Mouse (Mus musculus) ES-Bruce4 (cell line): ENCODE measurements around the gene Stn1. TPM values are rescaled to one million over a fixed set of nuclear protein-coding genes. Genes with fewer than 3 reads are reported as not detected.

Experiments
- H3K27ac ChIP-seq: 2 replicates; pipeline ENCODE4 v1.5.1; 2012; ENCODE audit warnings: low read length, inconsistent platforms; ENCODE audit not compliant: insufficient read depth
- H3K27me3 ChIP-seq: 2 replicates; pipeline ENCODE4 v1.6.1; 2012; ENCODE audit warnings: mild to moderate bottlenecking, low read length, inconsistent platforms; ENCODE audit not compliant: control insufficient read depth, poor library complexity, insufficient read depth, severe bottlenecking
- H3K36me3 ChIP-seq: 2 replicates; pipeline ENCODE4 v1.6.1; 2012; ENCODE audit warnings: inconsistent platforms, mild to moderate bottlenecking, low read length, moderate library complexity; ENCODE audit not compliant: control insufficient read depth, poor library complexity, insufficient read depth, severe bottlenecking
- H3K4me1 ChIP-seq: one replicate; pipeline ENCODE4 v1.8.1; 2011; ENCODE audit warnings: low read length; ENCODE audit not compliant: control insufficient read depth, insufficient read depth
- H3K4me3 ChIP-seq: 2 replicates; pipeline ENCODE4 v1.5.1; 2011; ENCODE audit warnings: low read depth, mild to moderate bottlenecking, low read length
- H3K9ac ChIP-seq: 2 replicates; pipeline ENCODE4 v1.6.1; 2012; ENCODE audit warnings: low read depth, mild to moderate bottlenecking, inconsistent platforms; ENCODE audit not compliant: poor library complexity, severe bottlenecking
- H3K9me3 ChIP-seq: replicated peaks from 2 replicates; pipeline ENCODE4 v1.6.1; 2012; ENCODE audit warnings: mild to moderate bottlenecking, low read length, inconsistent platforms; ENCODE audit not compliant: control insufficient read depth, poor library complexity, insufficient read depth, severe bottlenecking
- CTCF ChIP-seq: IDR thresholded peaks from one replicate; pipeline ENCODE4 v1.8.1; 2011; ENCODE audit warnings: low read depth, low read length
- EP300 ChIP-seq: IDR thresholded peaks from 2 replicates; pipeline ENCODE4 v1.6.1; 2011; ENCODE audit warnings: low read depth, low read length; ENCODE audit not compliant: insufficient read depth
- POLR2A ChIP-seq: IDR thresholded peaks from one replicate; pipeline ENCODE4 v1.8.1; 2011; ENCODE audit warnings: low read length; ENCODE audit not compliant: insufficient read depth
- polyA plus RNA-seq: library from polyadenylated mRNA; stranded (reverse); fragments of >200 nt; gene quantifications from 2 replicates; pipeline ENCODE4 v1.2.4, GENCODE M21; 2011; ENCODE audit warnings: low read depth; ENCODE audit not compliant: missing spikeins, insufficient read depth, insufficient read length

Stn1 gene
- polyA plus RNA-seq, 1 experiment: 41.4 TPM

DNA sequence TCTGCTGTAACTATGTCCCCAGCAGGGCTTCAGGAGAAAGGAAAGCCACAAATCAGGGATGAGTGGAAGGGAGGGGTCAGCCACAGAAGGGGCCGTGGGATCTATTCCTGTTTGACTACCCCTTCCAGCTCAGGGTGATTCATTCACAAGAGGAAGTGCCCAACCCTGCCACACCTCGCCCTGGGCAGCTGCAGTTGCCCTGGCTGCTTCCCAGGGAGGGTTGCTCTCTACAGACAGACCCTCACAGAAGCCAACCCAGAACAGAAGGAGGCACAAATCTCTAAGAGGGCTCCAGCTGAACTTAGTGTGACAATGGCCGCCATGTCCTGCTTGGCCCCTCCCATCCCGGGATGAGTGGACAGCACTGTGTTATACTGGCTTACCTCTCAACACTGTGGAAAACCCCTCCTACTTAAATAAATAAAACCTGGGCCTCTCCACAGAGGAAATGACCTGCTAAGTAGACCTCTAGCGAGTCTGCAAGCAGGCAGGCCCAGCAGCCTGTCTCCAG lies 28.5 kb downstream of the Stn1 start:
- Histone ChIP-seq H3K27me3 (no peaks in the 10 kb centered on the region), H3K27ac (no peak overlapping the region), H3K36me3 (no peaks in the 10 kb centered on the region), H3K9ac (no peak overlapping the region), H3K9me3 (no peaks in the 10 kb centered on the region), H3K4me1 (no peaks in the 10 kb centered on the region), H3K4me3 (no peak overlapping the region)
- TF ChIP-seq POLR2A (no peak), CTCF (no peak), EP300 (no peak)

DNA sequence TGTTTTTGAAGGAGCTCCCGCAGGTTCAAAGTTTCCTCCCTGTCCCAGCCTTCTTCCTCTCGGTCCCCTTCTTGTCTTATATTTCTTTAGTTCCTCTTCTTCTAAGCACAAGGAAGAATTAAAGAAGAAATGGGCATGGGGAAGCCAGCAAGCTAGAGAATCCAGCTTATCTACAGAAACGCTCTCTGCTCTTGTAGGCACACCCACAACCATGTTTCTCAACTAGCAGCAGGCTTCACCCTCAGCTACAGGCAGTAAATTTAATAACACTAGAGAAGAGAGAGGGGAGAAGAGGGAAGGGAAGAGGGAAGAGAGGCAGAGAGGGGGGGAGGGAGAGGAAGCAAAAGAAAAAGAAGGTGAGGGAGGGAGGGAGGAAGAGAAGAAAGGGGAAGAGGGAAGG lies 29.1 kb downstream of the Stn1 start:
- TF ChIP-seq CTCF (no peak), POLR2A (no peak), EP300 (no peak)
- H3K27me3 ChIP-seq: no peaks in the 10 kb centered on the region
- no peaks in the 10 kb centered on the region for H3K9me3 ChIP-seq
- no peaks in the 10 kb centered on the region for H3K36me3 ChIP-seq
- no peak overlapping the region for H3K9ac ChIP-seq
- H3K4me3 ChIP-seq: no peak overlapping the region
- H3K4me1 ChIP-seq: no peaks in the 10 kb centered on the region
- H3K27ac ChIP-seq: no peak overlapping the region

DNA sequence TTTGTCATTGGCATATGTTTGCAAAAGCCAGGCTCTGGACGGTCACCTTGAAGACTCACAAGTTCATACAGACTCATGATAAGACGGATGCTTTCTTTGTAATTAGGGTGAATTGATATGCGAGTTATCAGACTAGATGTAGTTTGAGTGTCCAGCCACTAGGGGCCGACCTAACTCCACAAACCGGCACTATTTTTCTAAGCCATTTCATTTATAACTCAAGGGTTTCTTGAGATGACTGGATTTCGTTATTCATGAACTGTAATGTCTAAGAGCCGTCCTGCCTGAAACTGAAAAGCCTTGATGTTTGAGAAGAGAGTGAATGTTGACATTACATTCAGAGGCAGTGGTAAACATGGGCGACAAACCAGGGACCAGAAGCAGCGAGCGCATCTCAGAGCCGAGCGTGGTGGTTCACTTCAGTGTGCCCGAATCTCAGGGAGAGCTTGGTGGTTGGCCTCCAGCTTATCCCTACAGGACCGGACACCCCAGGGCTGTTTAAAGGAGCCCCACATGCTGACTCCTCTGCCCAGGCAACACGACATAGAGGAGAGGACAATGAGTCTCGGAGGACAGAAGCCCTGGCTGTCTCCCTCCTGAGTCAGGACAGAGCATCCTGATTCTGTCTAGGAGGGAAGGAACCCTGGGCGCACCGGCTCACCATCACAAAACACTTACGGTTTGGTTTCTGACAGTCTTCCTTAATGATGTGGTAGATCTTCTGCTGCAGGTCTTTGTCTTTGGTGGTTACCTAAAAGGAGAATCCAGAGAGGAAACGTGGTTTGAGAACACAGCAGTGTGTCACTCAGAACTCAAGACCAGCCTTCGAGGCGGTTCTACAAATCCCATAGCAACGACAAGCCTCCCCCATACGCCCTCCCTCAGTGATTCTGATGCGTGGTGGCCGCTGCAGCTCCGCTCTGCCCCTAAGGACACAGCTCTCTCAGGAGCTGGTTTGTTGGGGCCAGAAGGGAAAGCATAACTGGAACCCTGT lies 29.9 kb downstream of the Stn1 start:
- Histone ChIP-seq H3K4me1 (no peaks in the 10 kb centered on the region), H3K27ac (no peak overlapping the region), H3K9ac (no peak overlapping the region), H3K9me3 (no peaks in the 10 kb centered on the region), H3K27me3 (no peaks in the 10 kb centered on the region), H3K36me3 (no peaks in the 10 kb centered on the region), H3K4me3 (no peak overlapping the region)
- TF ChIP-seq CTCF: peak; percentile 10
- TF ChIP-seq EP300: no peak

DNA sequence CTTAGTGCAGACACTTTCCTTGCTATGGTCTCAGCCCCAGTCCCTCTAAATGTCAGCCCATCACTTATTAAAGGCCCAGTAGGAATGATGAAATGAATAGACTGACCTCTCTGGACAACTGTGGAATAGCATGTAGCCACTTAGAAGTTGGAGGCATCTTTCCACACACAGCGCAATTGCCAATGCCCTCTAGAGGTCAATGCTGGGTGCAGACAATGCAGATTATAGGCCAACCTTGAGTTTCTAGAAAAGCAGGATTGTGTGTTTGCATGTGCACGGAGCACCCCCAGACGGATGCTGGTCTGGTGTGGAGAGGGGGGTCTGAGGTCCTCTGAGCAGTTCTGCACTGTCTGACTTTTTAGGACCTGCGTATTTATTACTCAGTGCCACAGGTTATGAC lies 33.7 kb downstream of the Stn1 start:
- H3K9ac ChIP-seq: no peak overlapping the region
- no peaks in the 10 kb centered on the region for H3K27me3 ChIP-seq
- TF ChIP-seq POLR2A: no peak
- TF ChIP-seq CTCF: peak; percentile 34
- no peaks in the 10 kb centered on the region for H3K9me3 ChIP-seq
- H3K27ac ChIP-seq: no peak overlapping the region
- H3K4me3 ChIP-seq: no peak overlapping the region
- H3K36me3 ChIP-seq: no peaks in the 10 kb centered on the region
- no peaks in the 10 kb centered on the region for H3K4me1 ChIP-seq

DNA sequence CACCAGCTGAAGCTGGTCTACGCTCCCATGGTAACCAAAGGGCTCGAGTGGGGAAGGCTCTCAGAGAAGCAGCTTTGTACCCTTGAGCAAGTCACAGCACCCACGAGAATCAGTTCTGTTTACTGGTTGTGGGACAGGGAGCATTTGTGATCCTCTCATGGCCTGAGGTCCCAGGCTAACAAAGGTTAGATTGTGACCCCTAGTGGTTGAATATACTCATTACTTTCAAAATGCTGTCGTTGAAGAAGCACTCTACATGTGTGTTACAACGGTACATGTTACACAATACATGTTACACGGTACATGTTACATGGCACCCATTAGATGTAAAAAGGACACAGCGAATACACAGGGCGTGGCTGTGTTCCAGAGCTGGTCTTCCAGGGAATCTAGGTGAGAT lies 34.7 kb downstream of the Stn1 start:
- Histone ChIP-seq H3K9me3 (no peaks in the 10 kb centered on the region), H3K27me3 (no peaks in the 10 kb centered on the region), H3K36me3 (no peaks in the 10 kb centered on the region), H3K4me1 (no peaks in the 10 kb centered on the region), H3K27ac (no peak overlapping the region), H3K9ac (no peak overlapping the region), H3K4me3 (no peak overlapping the region)
- TF ChIP-seq CTCF (peak; percentile 26), POLR2A (no peak)

DNA sequence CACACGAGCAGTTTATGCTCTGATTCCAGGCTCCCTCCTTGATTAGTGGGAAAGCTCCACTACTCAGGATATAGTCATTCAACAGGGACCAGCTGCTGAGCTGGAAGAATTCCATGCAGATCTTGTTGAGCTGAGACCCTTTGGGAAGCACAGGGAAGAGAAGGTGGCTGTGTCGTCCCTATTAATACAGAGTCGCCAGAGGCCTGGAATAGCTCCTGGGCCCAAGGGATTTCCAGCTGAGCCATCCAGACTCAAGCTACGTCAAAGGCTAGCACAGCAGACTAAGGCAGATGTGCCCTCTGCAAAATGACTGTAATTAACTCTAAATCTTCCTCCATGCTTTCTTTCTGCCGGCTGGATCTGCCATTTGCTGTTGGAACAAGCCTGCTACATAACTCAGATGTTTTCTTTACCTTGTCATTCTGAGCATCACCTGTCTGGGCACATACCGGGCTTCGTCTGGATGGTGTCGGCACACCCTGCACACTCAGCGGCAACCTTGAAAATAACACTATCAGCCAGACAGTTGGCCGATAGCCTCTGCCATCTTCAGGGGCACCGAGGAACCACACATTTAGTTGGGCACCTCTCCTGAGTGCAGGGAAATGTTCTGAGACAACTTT lies 36.8 kb downstream of the Stn1 start:
- H3K27ac ChIP-seq: no peak overlapping the region
- TF ChIP-seq CTCF (no peak), POLR2A (no peak), EP300 (no peak)
- no peaks in the 10 kb centered on the region for H3K4me1 ChIP-seq
- no peak overlapping the region for H3K4me3 ChIP-seq
- no peaks in the 10 kb centered on the region for H3K27me3 ChIP-seq
- no peaks in the 10 kb centered on the region for H3K9me3 ChIP-seq
- H3K36me3 ChIP-seq: no peaks in the 10 kb centered on the region
- H3K9ac ChIP-seq: no peak overlapping the region
